Mouse (Mus musculus) liver, postnatal 0 days (tissue): ENCODE results near the gene Cfap97d2.

Experiments
- CTCF ChIP-seq: sonication (generic); IDR thresholded peaks from 2 replicates; pipeline ENCODE4 v1.5.1; 2016; ENCODE audit warnings: antibody characterized with exemption, low read depth
- EP300 ChIP-seq: IDR thresholded peaks from 2 replicates; pipeline ENCODE4 v1.6.1; 2016; ENCODE audit warnings: antibody characterized with exemption, low read depth, mild to moderate bottlenecking

DNA sequence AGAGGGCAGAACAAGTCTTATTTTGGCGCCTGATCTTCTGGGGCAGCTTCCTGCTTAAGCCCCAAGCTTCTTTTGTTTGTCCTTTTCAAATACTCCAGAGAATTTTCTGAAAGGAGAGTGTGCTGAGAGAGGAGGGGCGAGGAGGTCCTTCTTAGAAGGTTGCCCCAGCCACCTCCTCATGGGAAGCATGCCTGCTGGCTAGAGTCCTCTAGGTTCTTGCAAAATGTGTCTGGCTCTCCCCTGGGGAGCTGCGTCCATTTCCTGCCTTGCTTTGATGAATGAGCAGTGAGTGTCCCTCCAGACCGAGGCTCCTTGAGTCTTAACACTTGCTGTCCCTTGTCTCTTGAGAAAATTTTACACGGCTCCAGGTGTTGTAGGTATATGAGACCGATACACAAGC, 17.2 kb upstream of the Cfap97d2 start:
- TF ChIP-seq CTCF (no peak), EP300 (no peak)
